8 mouse cellular contexts compared by ENCODE assay signal in the genomic region with DNA sequence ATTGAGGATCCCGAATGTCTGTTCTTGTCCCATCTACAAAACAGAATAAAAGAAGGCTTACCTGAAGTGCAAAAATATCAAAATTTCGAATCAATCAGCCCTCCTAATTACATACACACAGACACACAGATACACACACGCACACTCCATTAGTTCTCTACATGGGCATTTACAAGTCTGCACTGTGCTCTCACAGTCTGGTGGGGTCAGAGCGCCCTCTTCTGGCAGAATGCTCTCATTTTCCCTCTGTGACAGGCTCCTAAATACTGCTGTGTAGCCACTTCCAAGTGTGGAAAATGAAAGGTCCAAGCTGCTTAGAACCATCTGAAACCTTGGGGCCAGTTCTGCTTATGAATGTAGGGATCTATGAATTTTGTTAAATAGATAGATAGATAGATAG.
DNase-seq lines count a peak whose midpoint lies in the region; ATAC-seq lines count a peak whose summit lies in the region.

No protein-coding gene starts in this region.

- H3K9ac ChIP-seq in kidney, embryonic 14.5 days (ENCODE audit: low read depth, low read length) = no peak overlapping the region
- H3K9ac ChIP-seq in limb, embryonic 13.5 days = no peak overlapping the region

- no peak for ATAC-seq in monocyte, adult 5-6 weeks (replicated peaks; ENCODE audit: insufficient number of reproducible peaks, low FRiP score, low TSS enrichment, poor library complexity, severe bottlenecking)
- ATAC-seq in kidney, embryonic 14.5 days (ENCODE audit: low FRiP score, low TSS enrichment) = peak; percentile 85; the same call in 1 of the 2 replicates
- peak; percentile 72; the same call in 1 of the 2 replicates for ATAC-seq in limb, embryonic 13.5 days (ENCODE audit: low FRiP score, low read depth)

- DNase-seq in monocyte, adult 2 months (ENCODE audit: low read depth in 1 of 2, low spot score in 2 of 2) = peak; percentile 4 to 6
- DNase-seq in embryo, embryonic 10.5 days (ENCODE audit: low spot score) = peak; percentile 93
- peak; percentile 67 to 77 for DNase-seq in gastrocnemius, postnatal 4 days (ENCODE audit: low spot score in 2 of 2)
- peak; percentile 84 for DNase-seq in naive thymus-derived CD4-positive, alpha-beta T cell, adult 2 months (ENCODE audit: low read depth)
- DNase-seq in splenic B cell, adult 2 months (ENCODE audit: low read depth, low spot score) = peak; percentile 76

- no peak overlapping the region for H3K27ac ChIP-seq in kidney, embryonic 14.5 days (ENCODE audit: low read depth, low read length)
- H3K27ac ChIP-seq in limb, embryonic 13.5 days = no peak overlapping the region

- no peaks in the 10 kb centered on the region for H3K27me3 ChIP-seq in kidney, embryonic 14.5 days (ENCODE audit: control insufficient read depth, insufficient read depth, low read length)
- peaks cover 15% of the 10 kb centered on the region; the same call in 1 of the 2 replicates for H3K27me3 ChIP-seq in limb, embryonic 13.5 days
- no peaks in the 10 kb centered on the region for H3K27me3 ChIP-seq in splenic B cell, adult 2 months (ENCODE audit: control insufficient read depth, insufficient read depth, low read length, poor library complexity, severe bottlenecking)

- no peaks in the 10 kb centered on the region for H3K36me3 ChIP-seq in kidney, embryonic 14.5 days (ENCODE audit: control insufficient read depth, insufficient read depth, low read length)
- no peaks in the 10 kb centered on the region for H3K36me3 ChIP-seq in limb, embryonic 13.5 days
- no peaks in the 10 kb centered on the region for H3K36me3 ChIP-seq in splenic B cell, adult 2 months (ENCODE audit: control insufficient read depth, insufficient read depth, low read length, poor library complexity, severe bottlenecking)

- no peaks in the 10 kb centered on the region for H3K4me1 ChIP-seq in kidney, embryonic 14.5 days (ENCODE audit: control insufficient read depth, insufficient read depth, low read length)
- no peaks in the 10 kb centered on the region for H3K4me1 ChIP-seq in limb, embryonic 13.5 days

- H3K9me3 ChIP-seq in kidney, embryonic 14.5 days (ENCODE audit: control insufficient read depth, low read length) = no peaks in the 10 kb centered on the region
- H3K9me3 ChIP-seq in limb, embryonic 13.5 days = no peaks in the 10 kb centered on the region

- H3K4me3 ChIP-seq in kidney, embryonic 14.5 days (ENCODE audit: low read length) = no peak overlapping the region
- no peak overlapping the region for H3K4me3 ChIP-seq in limb, embryonic 13.5 days

- 32% methylated on average over 4 of the region's 4 CpGs for WGBS in kidney, embryonic 14.5 days
- WGBS in limb, embryonic 13.5 days = 30% methylated on average over 4 of the region's 4 CpGs

- H3K4me2 ChIP-seq in kidney, embryonic 14.5 days (replicated peaks; ENCODE audit: low read depth, low read length) = no peak overlapping the region
- no peak overlapping the region for H3K4me2 ChIP-seq in limb, embryonic 13.5 days (replicated peaks)

Comparison
In these comparisons a context has a peak if more than half of its experiments do, and no peak if none do; other contexts are left out.
1. DNase-seq: peak in every context shown above with its lines; median percentile 93 in embryo, embryonic 10.5 days; 84 in naive thymus-derived CD4-positive, alpha-beta T cell, adult 2 months; 76 in splenic B cell, adult 2 months; 72 in gastrocnemius, postnatal 4 days; 5 in monocyte, adult 2 months.